Mouse (Mus musculus) limb, embryonic 11.5 days (tissue): ENCODE measurements at regions not wholly inside any gene's neighbourhood (a gene's known extent, or its start where the extent isn't known, plus 50 kb on each side); places are given as distances from the start of the nearest gene placed in this dataset.

Experiments used
- ATAC-seq: fragments of 200-750 bp; cut with Nextera tagmentation; 2 replicates; pipeline ENCODE4 v1.8.0; 2017; ENCODE audit warnings: low read depth; ENCODE audit not compliant: insufficient number of reproducible peaks, low FRiP score, low TSS enrichment
- DNase-seq: peaks from one replicate; pipeline ENCODE4 v3.0.0-alpha.2; 2015; ENCODE audit warnings: low spot score
- H3K27ac ChIP-seq: fragments of 300-500 bp; sonication (generic); replicated peaks from 2 replicates; pipeline ENCODE4 v1.5.1; 2014; ENCODE audit warnings: low read depth, mild to moderate bottlenecking, low read length
- H3K27me3 ChIP-seq: fragments of 300-500 bp; sonication (generic); 2 replicates; pipeline ENCODE4 v1.6.1; 2014; ENCODE audit warnings: mild to moderate bottlenecking, low read length, mixed read lengths; ENCODE audit not compliant: control insufficient read depth, insufficient read depth
- H3K36me3 ChIP-seq: fragments of 300-500 bp; sonication (generic); 2 replicates; pipeline ENCODE4 v1.6.1; 2014; ENCODE audit warnings: mild to moderate bottlenecking, low read length, moderate library complexity, mixed read lengths; ENCODE audit not compliant: control insufficient read depth, insufficient read depth
- H3K4me1 ChIP-seq: fragments of 300-500 bp; sonication (generic); 2 replicates; pipeline ENCODE4 v1.6.1; 2014; ENCODE audit warnings: low read length, mixed read lengths; ENCODE audit not compliant: control insufficient read depth, insufficient read depth
- H3K4me2 ChIP-seq: fragments of 300-500 bp; sonication (generic); 2 replicates; pipeline ENCODE4 v1.6.1; 2014; ENCODE audit warnings: low read depth, mild to moderate bottlenecking, moderate library complexity; ENCODE audit not compliant: severe bottlenecking
- H3K4me3 ChIP-seq: fragments of 300-500 bp; sonication (generic); 2 replicates; pipeline ENCODE4 v1.5.1; 2014; ENCODE audit warnings: low read depth, low read length
- H3K9ac ChIP-seq: fragments of 300-500 bp; sonication (generic); 2 replicates; pipeline ENCODE4 v1.6.1; 2014; ENCODE audit warnings: mild to moderate bottlenecking, low read length
- H3K9me3 ChIP-seq: fragments of 300-500 bp; sonication (generic); 2 replicates; pipeline ENCODE4 v1.6.1; 2016; ENCODE audit warnings: low read length; ENCODE audit not compliant: control insufficient read depth
- WGBS: fragments of 180-500 bp; shearing (Covaris S2); extraction: QIAGEN DNeasy Blood & Tissue Kit; methylation state at CpG from one replicate; pipeline ENCODE4 v1.1.7; 2014; 5-methylcytosine and 5-hydroxymethylcytosine counted together

DNA sequence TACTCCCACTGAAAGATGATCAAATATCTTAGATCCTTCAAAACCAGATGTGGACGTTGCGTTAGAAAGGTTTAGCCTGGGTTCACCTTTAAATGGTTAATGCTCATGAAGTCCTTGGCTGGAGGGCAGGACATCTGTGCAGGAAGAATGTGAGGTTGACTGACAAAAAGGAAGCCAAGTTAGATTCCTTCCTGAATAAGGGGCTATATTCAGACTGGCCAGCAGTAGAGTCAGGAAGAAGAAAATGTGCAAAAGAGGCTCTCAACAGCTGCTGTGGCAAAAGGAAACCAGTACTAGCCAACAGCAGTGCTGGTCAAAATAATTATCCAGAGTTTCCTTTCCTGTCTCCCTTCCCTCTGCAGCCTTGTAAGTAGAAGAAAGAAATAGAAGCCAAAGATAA lies 582.0 kb upstream of the Marcks start:
- H3K9me3 ChIP-seq: no peaks in the 10 kb centered on the region
- WGBS: 78% methylated on average over 2 of the region's 2 CpGs

DNA sequence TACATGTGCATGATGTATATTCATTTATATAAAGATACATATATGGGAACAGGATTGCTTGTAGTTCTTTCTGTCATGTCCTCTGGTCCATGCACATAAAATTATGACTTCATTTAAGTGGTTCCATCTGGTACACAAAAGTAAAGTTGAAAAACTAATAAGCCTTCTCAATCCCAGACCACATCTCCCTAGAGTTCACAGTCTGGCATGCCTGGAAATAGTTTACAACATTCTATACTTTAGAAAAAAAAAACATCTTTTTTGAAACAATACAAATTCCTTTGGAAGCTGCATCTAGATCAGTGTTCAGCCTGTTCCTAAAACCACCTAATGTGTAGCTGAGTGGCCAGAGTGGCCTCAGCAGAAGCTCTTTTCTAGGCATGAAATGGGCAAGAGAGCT lies 578.2 kb upstream of the Marcks start:
- DNase-seq (no peak), ATAC-seq (no peak)
- Histone ChIP-seq H3K9me3 (no peaks in the 10 kb centered on the region), H3K36me3 (no peaks in the 10 kb centered on the region), H3K4me2 (no peak overlapping the region), H3K4me3 (no peak overlapping the region), H3K27me3 (no peaks in the 10 kb centered on the region), H3K4me1 (no peaks in the 10 kb centered on the region), H3K9ac (no peak overlapping the region), H3K27ac (no peak overlapping the region)

More for the DNA sequence above, 582.0 kb upstream of the Marcks start:
- H3K4me1 ChIP-seq: no peaks in the 10 kb centered on the region
- no peak for ATAC-seq
- no peak overlapping the region for H3K4me2 ChIP-seq
- H3K27ac ChIP-seq: no peak overlapping the region
- H3K27me3 ChIP-seq: no peaks in the 10 kb centered on the region
- DNase-seq: no peak
- H3K4me3 ChIP-seq: no peak overlapping the region
- no peaks in the 10 kb centered on the region for H3K36me3 ChIP-seq
- no peak overlapping the region for H3K9ac ChIP-seq

DNA sequence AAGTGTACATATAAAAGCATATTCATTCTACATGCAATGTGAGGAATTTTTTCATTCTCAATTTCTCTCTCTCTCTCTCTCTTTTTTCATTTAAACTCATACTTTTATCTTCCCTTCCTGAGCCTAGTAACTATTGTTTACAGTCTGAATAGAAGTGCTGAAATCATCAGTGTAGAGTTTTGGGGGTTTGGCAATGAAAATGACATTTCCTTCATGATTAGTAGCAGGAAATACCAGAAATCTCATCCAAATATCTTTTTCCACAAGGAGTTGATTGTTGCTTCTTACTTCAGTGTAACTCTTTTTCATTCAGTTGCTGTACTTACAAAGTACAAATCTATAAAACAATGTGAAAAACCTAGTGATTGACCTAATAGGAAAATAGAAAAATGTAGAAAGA lies 572.7 kb upstream of the Marcks start:
- Histone ChIP-seq H3K27me3 (no peaks in the 10 kb centered on the region), H3K4me1 (no peaks in the 10 kb centered on the region), H3K27ac (no peak overlapping the region), H3K4me3 (no peak overlapping the region), H3K9ac (no peak overlapping the region), H3K36me3 (no peaks in the 10 kb centered on the region), H3K4me2 (no peak overlapping the region), H3K9me3 (no peaks in the 10 kb centered on the region)
- ATAC-seq (no peak), DNase-seq (no peak)

DNA sequence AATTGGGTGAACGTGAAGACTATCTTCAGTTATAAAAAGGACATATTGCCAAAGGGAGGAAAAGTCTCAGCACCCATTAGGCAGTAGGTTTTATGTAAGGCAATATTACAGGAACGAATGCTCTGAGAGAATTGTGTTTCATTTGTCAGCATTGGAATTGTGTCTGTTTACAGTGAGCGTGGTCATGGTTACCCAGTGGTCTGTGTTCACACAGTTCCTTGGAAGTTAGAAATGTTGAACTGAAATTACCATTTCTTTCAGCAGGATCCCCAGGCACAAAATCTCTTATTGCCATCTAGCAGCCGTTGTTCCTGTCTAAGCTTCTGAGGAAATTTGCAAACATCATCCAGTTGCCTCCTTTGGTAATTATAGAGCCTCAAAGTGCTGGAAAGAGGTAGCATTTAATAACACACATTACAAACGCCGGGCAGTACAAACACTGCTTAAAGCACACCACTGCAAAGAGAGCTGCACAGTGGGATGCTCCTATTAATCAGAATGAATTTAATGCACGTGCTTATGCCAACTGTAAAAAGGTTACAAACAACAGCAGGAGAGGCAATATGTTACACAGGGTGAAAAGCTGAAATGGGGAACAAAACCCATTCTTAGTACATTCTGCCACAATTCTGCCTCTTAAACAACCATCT lies 555.4 kb upstream of the Marcks start:
- no peak overlapping the region for H3K4me3 ChIP-seq
- H3K4me2 ChIP-seq: no peak overlapping the region
- DNase-seq (no peak), ATAC-seq (no peak)
- H3K36me3 ChIP-seq: no peaks in the 10 kb centered on the region
- whole genome bisulfite sequencing: 63% methylated on average over 7 of the region's 7 CpGs
- H3K9ac ChIP-seq: no peak overlapping the region
- H3K27ac ChIP-seq: no peak overlapping the region
- H3K27me3 ChIP-seq: no peaks in the 10 kb centered on the region
- H3K9me3 ChIP-seq: no peaks in the 10 kb centered on the region
- H3K4me1 ChIP-seq: no peaks in the 10 kb centered on the region

DNA sequence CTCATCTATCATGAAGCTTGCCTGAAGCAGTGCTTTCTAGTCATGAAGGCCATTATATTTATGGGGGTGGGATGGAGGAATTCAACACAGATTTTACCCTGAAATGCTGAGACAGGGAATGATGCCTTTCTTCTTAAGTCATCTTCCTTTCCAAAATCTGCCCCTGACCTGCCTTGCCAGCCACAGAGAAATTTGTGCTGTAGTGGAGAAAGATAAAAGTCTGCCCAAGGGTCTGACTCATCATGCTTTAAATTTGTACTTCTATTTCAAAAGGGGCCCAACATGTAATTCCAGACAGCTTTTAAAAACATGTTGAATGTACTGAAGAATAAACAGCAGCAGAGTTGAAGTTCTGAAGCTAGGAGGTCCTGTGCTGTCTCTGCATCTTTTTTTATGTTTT lies 554.1 kb upstream of the Marcks start:
- no peak overlapping the region for H3K4me2 ChIP-seq
- H3K27ac ChIP-seq: no peak overlapping the region
- no peak overlapping the region for H3K4me3 ChIP-seq
- no peak for DNase-seq
- H3K36me3 ChIP-seq: no peaks in the 10 kb centered on the region
- H3K4me1 ChIP-seq: no peaks in the 10 kb centered on the region
- no peak for ATAC-seq
- no peaks in the 10 kb centered on the region for H3K27me3 ChIP-seq
- H3K9ac ChIP-seq: no peak overlapping the region
- no peaks in the 10 kb centered on the region for H3K9me3 ChIP-seq

DNA sequence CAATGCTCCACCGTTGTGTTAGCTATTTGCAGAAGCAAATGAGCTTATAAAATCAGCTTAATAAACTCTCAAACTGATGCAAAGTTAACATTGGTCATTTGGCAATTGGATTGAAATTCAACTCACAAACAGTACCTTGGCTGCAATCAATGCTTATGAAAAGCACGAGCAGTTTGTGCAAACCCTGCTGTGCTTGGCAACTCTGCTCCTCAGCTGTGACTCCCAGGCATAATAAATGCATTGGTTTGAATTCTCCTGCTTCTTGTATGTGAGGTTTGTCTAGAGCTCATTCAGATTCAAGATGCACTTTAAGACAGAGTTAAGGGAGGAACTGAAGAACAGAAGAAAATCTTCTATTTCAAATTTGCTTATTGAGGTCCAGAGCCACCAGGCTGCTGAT lies 553.2 kb upstream of the Marcks start:
- DNase-seq (no peak), ATAC-seq (no peak)
- H3K36me3 ChIP-seq: no peaks in the 10 kb centered on the region
- 72% methylated on average over 2 of the region's 2 CpGs for WGBS
- no peak overlapping the region for H3K9ac ChIP-seq
- no peak overlapping the region for H3K4me3 ChIP-seq
- no peaks in the 10 kb centered on the region for H3K9me3 ChIP-seq
- H3K27me3 ChIP-seq: no peaks in the 10 kb centered on the region
- H3K27ac ChIP-seq: no peak overlapping the region
- no peak overlapping the region for H3K4me2 ChIP-seq
- H3K4me1 ChIP-seq: no peaks in the 10 kb centered on the region

DNA sequence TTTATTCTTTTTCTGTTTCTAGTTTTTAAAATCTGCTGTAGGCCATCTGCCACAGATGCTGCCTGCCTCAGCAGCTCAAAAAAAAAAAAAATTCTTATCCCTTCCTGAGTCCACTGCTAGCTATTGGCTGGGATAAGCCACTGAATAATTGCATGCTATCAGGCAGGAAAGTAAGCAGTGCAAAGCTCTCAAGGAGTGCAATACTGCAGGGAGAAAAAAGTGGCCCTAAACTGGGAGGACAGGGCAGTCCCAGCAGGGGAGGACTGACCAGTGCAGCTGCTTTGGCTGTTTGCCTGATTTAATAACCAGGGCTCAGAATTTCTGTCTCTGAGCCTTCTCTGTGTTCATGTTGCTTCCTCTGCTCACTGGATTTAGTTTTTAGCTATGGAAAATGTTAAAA lies 544.4 kb upstream of the Marcks start:
- H3K27ac ChIP-seq: no peak overlapping the region
- no peak for ATAC-seq

DNA sequence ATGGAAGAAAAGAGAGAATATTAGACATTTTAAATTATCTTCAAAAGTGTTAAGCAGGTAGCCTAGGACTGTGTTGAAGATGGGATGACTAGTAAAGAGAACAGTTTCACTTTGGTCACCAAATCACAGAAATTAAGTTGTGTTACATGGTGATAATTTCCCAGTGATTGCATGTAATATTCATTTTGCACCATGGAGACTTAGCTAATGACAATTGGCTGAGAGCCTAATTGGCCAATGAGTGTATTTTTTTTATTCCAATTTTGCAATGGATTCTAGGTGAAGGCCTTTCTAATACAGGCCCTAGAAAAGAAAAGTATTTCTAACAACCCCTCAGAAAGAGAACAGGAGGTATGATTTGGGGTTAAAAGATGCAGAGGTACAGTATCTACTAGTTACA lies 541.9 kb upstream of the Marcks start:
- Histone ChIP-seq H3K27ac (no peak overlapping the region), H3K36me3 (no peaks in the 10 kb centered on the region), H3K27me3 (no peaks in the 10 kb centered on the region), H3K4me3 (no peak overlapping the region), H3K9ac (no peak overlapping the region), H3K4me2 (no peak overlapping the region), H3K9me3 (no peaks in the 10 kb centered on the region), H3K4me1 (no peaks in the 10 kb centered on the region)
- no peak for DNase-seq
- no peak for ATAC-seq

More for the DNA sequence above, 544.4 kb upstream of the Marcks start:
- Histone ChIP-seq H3K36me3 (no peaks in the 10 kb centered on the region), H3K9ac (no peak overlapping the region), H3K4me1 (no peaks in the 10 kb centered on the region), H3K9me3 (no peaks in the 10 kb centered on the region), H3K4me3 (no peak overlapping the region), H3K4me2 (no peak overlapping the region), H3K27me3 (no peaks in the 10 kb centered on the region)
- no peak for DNase-seq

DNA sequence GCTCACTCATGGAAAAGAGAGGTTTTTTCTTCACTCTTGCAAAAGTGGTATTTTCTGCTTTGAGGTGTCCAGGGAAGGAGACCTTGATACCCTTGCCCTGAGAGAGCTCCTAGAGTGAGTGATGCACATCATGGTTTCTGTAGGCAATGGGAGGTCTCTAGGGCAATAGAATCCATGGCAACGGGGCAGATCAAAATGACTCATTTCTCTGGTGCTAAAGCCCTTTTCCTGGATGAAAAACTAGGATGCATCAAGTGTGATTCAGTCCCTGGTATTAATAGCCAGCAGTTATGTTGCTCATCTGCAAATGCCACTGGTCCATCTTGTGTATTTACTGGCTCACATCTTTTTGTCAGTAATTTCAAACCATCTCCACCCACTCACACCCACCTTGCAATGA lies 539.1 kb upstream of the Marcks start:
- no peak overlapping the region for H3K4me3 ChIP-seq
- ATAC-seq (no peak), DNase-seq (no peak)
- H3K36me3 ChIP-seq: no peaks in the 10 kb centered on the region
- no peak overlapping the region for H3K4me2 ChIP-seq
- no peak overlapping the region for H3K27ac ChIP-seq
- H3K4me1 ChIP-seq: no peaks in the 10 kb centered on the region
- no peak overlapping the region for H3K9ac ChIP-seq
- no peaks in the 10 kb centered on the region for H3K27me3 ChIP-seq
- WGBS: 85% methylated on average over 1 of the region's 1 CpGs
- H3K9me3 ChIP-seq: no peaks in the 10 kb centered on the region
